Mouse (Mus musculus) heart, postnatal 14 days (tissue): ENCODE results near the gene Tex2. TPM values are rescaled to one million over a fixed set of nuclear protein-coding genes. Genes with fewer than 3 reads are reported as not detected.
A peak's percentile ranks its signal among the peaks of the same experiment; 100 is the strongest.
"Not testable (repeated sequence)": the region's sequence is repeated elsewhere in the genome, so short reads cannot be mapped to it uniquely, and the experiment has no call there.

ENCODE experiments used
- DNase-seq, 2 experiments: peaks; one replicate each; pipeline ENCODE4 v3.0.0; 2021 to 2022
- intact Hi-C: fragments of 180-260 bp; cut with DNase I; formaldehyde crosslinking; loops from one replicate; pipeline ENCODE4 v1.15.1; 2025
- total RNA-seq, 2 experiments: library from RNA; stranded (reverse); gene quantifications; 2 replicates each; pipeline ENCODE4 v1.2.3; 2021

The Tex2 gene
- total RNA-seq, 2 experiments from 2014 or later: 38.2 to 39.2 TPM

GRCm38 (mm10) chr11:106587786-106588519 is 25.3 kb downstream of the Tex2 start:
- no peak for DNase-seq
- intact Hi-C loops: no loop called here

- no peak for DNase-seq
- intact Hi-C loops: no loop called here
Measured at GRCm38 (mm10) chr11:106583801-106584200, 29.4 kb downstream of the Tex2 start.

GRCm38 (mm10) chr11:106581357-106581756 is 31.9 kb downstream of the Tex2 start:
- DNase-seq: no peak
- intact Hi-C loops: no loop called here

- no peak for DNase-seq
- intact Hi-C loops: no loop called here
Measured at GRCm38 (mm10) chr11:106580468-106580867, 32.8 kb downstream of the Tex2 start.

- intact Hi-C loops: no loop called here
- DNase-seq: no peak
Measured at GRCm38 (mm10) chr11:106579957-106580356, 33.3 kb downstream of the Tex2 start.

- intact Hi-C loops: no loop called here
- DNase-seq: no peak
Measured at GRCm38 (mm10) chr11:106579146-106579545, 34.1 kb downstream of the Tex2 start.

- intact Hi-C loops, DNase-seq: not testable (repeated sequence)
Measured at GRCm38 (mm10) chr11:106577624-106578355, 35.4 kb downstream of the Tex2 start.

GRCm38 (mm10) chr11:106574456-106574855 is 38.8 kb downstream of the Tex2 start:
- intact Hi-C loops: loop anchor here (5.0 kb wide), 1 partner anchor 38 kb away; the partner anchor contains the start of gene Tex2
- DNase-seq: no peak

- DNase-seq: no peak
- intact Hi-C loops: loop anchor here (5.0 kb wide), 1 partner anchor 39 kb away; the partner anchor contains the start of gene Tex2
Measured at GRCm38 (mm10) chr11:106573476-106574240, 39.6 kb downstream of the Tex2 start.

GRCm38 (mm10) chr11:106572958-106573357 is 40.3 kb downstream of the Tex2 start:
- DNase-seq: peak in 1 of 2 experiments; percentile 46
- intact Hi-C loops: loop anchor here (5.0 kb wide), 1 partner anchor 39 kb away; the partner anchor contains the start of gene Tex2

GRCm38 (mm10) chr11:106572020-106572782 is 41.0 kb downstream of the Tex2 start:
- intact Hi-C loops: loop anchor here (5.0 kb wide), 1 partner anchor 40 kb away; the partner anchor contains the start of gene Tex2
- DNase-seq: no peak

- intact Hi-C loops: loop anchor here (5.0 kb wide), 1 partner anchor 41 kb away; the partner anchor contains the start of gene Tex2
- DNase-seq: no peak
Measured at GRCm38 (mm10) chr11:106571026-106571983, 41.9 kb downstream of the Tex2 start.

GRCm38 (mm10) chr11:106568329-106568960 is 44.8 kb downstream of the Tex2 start:
- DNase-seq: no peak
- intact Hi-C loops: no loop called here

GRCm38 (mm10) chr11:106566040-106566785 is 47.0 kb downstream of the Tex2 start:
- DNase-seq: no peak
- intact Hi-C loops: no loop called here

- DNase-seq: peak in 1 of 2 experiments; percentile 41
- intact Hi-C loops: no loop called here
Measured at GRCm38 (mm10) chr11:106564261-106564660, 49.0 kb downstream of the Tex2 start.

GRCm38 (mm10) chr11:106562707-106563106 is 50.5 kb downstream of the Tex2 start:
- no peak for DNase-seq
- intact Hi-C loops: no loop called here

GRCm38 (mm10) chr11:106559773-106560172 is 53.5 kb downstream of the Tex2 start:
- intact Hi-C loops: no loop called here
- no peak for DNase-seq

GRCm38 (mm10) chr11:106558008-106558407 is 55.2 kb downstream of the Tex2 start:
- no peak for DNase-seq
- intact Hi-C loops: no loop called here
